Mouse (Mus musculus): ENCODE measurements at regions not wholly inside any gene's neighbourhood (a gene's known extent, or its start where the extent isn't known, plus 50 kb on each side); places are given as distances from the start of the nearest gene placed in this dataset.

DNA sequence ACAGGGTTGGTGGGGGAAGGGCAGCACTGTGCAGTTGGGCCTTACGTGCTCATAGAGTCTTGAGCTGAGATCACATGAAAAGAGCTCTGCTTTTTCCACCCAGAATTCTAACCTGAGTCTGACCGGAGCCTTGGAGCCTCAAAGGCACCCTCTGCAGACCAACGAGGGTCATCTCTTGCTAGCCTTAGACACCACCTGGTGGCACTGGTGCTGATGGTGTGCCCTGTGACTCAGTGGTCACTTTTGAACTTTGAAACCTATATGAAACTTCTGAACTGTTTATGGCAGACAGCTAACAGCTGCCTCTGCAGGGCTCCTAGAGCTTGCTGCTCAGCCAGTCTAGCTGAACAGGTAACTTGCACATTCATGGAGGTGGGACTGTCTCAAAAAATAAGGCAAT lies 118.5 kb downstream of the Zfp706 start:
- DNase-seq (ENCODE audit: low read depth, low spot score), result no peak

DNA sequence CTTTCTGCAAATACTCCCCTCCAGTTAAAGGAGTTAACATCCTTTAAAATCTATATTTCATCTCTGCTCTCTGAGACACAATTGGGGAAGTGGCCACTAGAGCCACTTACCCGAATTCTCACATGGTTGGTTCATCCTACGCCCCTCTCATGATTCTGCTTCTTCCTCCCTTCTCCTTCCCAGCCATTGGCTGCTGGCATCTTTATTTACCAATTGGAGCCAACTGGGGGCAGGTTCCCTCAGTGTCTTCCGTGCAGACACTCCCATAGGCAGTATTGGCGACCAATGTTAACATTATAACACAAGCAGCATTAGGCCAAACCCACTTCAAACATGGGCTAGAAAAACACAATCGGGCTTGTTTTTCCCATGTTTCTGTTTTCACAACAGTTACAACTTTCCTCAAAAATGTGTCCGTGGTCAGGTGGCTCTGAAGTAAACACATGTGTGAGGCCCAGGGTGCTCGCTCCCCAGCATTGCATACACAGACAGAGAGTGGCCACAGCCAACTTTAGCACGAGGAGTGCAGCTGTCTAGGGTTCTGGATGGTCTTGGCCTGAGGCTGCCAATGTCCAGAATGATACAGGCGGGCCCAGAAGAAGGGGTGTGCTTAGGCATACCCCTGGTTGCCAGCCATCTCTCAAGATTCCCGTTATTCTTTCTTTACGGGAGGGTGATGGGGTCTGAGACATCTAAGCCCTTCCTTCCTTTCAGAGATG lies 119.1 kb downstream of the Zfp706 start:
- peak; percentile 60 for DNase-seq (ENCODE audit: low read depth, low spot score)

DNA sequence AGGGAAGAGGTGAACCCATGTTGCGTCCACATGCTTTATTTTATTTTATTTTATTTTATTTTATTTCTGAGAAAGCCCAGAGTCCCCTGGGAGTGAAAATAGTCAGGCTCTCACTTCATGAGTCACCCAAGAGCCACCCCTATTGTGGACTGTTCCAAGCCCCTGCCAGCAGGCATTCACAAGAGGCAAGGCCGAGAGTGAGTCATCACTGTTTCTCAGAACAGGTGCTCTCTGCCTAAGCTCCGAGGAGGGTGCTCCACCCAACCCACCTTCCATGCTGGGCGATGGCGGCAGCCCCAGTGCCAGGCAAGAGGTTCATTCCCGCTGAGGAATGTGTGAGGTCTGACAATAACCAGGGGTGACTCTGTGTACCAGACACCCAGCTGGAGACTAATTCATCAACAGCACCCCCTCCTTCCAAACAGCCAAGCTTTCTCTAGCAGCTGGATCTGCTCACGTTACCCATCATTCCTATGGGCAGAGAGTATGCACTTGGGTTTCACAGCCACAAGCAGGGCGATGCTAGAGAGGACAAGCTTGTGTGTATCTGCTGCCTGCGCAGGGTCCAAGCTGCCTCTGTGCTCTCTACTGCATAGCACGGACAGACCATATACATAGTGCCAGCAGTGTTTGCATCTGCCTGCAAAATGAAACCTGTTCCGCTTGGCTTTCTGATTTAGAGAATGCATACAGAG lies 122.8 kb downstream of the Zfp706 start:
- DNase-seq (ENCODE audit: low read depth, low spot score), result peak; percentile 39

DNA sequence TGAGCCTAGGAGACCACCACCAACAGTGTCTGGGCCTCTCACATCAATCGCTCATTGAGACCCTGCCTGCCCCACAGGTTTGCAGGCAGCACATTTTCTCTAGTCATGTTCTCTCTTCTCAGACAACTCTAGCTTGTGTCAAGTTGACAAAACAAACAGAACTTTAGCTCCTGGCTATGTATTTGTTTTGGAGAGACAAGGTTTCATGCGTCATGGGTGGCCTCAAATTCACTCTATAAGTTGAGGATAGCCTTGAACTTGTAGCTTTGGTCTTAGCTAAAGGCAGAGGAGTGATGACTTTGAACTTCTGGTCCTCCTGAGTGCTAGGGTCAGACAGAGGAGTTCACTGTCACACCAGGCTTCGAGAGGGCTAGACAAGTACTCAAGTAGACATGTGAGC lies 123.5 kb downstream of the Zfp706 start:
- no peak for DNase-seq (ENCODE audit: low read depth, low spot score)

DNA sequence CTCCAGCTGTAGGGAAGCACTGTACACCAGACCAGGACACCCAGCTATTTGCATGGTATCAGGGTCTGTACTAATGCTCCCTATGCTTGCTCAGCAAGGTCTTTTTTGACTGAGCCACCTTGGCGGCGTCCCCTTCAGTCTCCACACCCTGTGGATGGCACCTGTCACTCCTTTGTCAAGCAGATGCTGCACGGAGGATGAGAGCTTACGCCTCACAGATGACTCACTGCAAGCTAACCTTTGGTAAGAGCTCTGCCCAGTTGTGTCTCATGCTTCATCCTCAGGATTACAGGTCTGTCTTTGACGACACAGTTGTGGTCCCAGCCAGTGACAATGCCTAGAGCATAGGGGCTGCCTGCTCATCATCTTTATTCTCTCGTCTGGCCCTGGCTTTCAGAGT lies 124.4 kb downstream of the Zfp706 start:
- no peak for DNase-seq (ENCODE audit: low read depth, low spot score)

DNA sequence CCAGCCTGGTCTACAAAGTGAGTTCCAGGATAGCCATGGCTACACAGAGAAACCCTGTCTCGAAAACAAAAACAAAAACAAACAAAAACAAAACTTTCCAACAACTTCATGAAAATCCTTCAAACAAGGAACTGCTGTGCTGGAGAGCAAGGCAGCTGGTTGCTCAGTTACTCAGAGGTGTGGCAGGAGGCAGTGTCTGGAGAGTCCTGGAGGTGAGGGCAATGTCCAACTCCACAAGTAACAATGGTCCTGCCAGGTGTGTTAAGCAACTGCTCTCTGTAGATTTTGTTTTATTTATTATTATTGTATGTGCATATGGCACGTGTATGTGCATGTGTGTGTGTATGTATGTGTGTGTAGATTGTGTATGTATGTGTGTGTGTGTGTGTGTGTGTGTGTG lies 126.0 kb downstream of the Zfp706 start:
- DNase-seq (ENCODE audit: low read depth, low spot score), result no peak

DNA sequence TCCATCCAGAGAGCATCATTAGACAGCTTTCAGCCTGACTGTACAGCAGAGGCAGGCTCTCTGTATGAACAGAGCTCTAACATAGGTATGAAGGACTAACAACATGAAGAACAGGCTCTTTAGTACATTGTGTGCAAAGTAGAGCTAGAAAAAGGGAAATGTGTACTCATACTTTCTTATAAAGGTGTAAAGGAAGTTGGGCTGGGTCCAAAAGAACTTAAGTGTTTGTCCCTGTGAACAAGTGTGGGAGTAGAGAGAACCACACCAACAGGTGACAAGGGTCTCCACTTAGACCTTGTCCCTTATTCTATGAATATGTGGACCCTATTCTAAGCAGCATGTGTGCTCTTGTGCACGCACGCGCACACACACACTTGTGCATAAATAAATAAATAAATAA lies 127.0 kb downstream of the Zfp706 start:
- DNase-seq (ENCODE audit: low read depth, low spot score), result no peak

DNA sequence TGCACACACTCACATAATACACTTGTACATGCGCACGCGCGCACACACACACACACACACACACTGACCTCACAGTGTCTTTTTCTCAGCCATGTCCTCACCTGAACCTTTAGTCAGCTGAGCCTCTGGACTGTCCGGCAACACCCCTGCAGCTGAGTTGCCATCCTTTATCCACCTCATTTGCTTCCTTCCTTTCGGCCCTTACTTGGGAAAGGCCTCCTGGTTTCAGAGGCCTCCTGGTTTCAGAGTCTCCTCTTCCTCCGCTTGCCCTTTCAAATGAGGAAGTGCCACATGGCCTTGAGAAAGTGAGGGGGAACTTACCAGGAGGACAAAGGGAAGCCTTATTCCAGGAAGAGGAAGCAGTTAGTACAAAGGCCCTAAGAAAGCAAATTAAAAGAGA lies 128.0 kb downstream of the Zfp706 start:
- DNase-seq (ENCODE audit: low read depth, low spot score), result no peak

DNA sequence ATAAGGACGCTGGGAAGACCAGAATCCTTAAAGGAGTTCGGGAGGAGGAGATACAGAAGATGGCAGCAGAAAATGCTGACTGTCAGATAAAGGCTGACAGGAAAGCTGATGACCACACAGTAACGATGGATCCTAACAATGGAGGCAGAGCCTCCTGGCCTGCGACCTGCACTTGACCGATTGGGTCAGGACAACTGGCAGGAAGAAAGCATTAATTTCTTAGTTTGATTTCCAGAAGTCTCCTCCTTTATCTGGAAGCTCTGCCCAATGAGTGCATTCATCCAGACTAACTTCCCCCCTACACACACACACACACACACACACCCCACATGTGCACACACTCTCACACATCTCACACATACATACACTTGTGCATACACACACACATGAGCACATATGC lies 128.6 kb downstream of the Zfp706 start:
- DNase-seq (ENCODE audit: low read depth, low spot score), result no peak

DNA sequence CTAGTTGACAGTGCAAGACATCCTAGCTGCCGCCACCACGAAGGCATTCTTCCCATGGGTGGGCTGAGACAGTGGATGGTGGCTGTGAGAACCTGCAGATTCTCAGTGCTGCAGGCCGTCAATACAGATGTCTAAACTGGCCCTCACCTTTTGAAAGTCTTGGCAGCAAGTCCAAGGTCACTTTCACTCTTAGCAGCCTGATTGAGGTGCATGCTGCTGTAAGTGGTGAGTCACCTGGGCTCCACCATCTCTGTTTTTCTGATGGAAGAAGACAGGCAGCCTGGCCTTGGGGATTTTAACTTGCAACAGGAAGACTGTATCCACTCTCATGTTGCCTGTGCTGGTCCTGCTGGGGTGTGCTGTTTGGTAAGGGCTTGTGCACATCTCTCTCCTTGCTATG lies 129.3 kb downstream of the Zfp706 start:
- DNase-seq (ENCODE audit: low read depth, low spot score), result peak; percentile 66

DNA sequence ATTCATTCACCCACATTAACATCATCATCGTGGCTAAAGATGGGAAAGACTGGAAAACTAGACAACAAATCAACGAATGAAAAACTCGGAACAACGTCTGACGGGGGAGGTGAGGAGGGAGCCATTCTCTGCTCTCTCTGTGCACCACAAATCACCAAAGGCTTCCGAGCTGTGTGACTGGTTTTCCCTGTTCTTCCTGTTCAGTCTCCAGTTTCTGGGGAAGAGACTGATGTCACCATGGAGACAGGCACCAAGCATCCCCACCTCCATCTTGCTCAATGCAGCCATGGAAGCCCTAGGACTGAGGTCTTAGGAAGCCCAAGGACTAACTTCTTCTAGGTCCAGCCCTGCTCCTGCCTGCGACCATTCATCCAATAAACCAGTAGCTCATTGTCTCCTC lies 130.1 kb downstream of the Zfp706 start:
- DNase-seq (ENCODE audit: low read depth, low spot score), result peak; percentile 63

DNA sequence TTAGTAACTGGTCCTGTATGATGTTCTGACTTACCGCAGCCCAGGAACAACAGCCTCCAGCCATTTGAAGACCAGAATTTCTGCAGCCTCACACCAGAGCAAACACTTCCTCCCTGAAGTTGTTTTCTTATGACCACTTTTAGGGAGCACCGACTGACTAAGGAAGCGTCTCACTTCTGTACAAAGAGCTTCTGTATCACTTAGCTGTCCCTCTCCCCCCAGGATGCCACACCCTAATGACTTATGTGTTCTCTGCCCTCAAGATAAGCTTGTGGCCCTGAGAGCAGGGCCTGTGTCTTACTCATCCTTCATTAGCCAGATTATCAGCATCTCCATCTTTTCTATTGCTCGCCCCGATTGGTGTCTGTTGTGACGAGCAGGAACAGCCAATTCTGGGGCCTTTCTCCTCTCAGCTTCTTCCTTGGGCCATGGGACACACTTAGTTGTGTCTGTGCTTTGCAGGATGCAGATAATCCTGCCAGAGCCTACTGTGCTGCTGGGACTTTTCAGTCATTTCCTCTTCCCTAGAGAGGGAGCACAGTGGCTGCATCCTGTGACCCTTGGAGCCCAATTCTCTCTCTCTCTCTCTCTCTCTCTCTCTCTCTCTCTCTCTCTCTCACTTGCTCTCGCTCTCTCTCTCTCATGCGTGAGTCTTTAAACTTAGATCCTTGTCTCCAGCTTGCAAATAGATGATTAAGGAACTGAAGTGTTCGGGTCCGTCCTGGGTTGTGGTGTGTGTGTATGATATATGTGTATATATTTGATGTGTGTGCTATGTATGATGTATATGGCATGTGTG lies 131.4 kb downstream of the Zfp706 start:
- no peak for DNase-seq (ENCODE audit: low read depth, low spot score)

DNA sequence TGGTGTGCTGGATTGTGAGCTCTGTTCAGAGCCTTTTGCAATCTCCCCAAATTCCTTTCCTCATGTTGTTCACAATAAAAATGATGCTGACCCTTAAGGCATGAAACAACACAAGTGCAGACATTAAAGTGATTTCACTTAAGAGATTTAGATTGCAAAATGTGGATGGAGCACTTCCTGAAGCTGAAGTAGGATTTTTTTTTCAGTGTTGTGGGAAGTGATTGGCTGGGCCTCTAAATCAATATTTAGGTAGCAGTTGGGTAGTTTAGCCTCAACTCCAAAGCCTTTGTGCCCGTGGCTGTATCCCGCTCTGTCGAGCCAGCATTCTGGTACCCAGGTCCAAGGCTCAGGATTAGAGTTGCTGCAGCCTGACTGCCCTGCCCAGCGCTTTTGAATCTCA lies 133.0 kb downstream of the Zfp706 start:
- DNase-seq (ENCODE audit: low read depth, low spot score), result no peak

DNA sequence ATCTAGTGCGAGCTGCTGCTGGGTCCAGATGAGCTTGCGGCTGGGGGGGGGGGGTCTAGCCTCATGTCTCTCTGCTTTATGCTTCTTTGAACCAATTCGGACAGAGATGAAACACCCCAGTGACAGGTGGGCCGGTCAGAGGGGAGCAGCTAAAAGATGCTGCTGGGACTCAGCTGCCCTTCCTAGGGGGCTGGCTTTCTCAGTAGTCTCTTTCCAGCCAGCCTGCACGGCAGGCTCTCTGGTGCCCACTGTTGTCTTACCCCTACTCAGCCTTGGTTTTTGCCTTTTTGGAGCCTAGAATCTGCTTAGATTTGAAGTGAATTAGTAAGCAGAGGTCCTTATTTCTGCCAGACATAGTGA lies 133.7 kb downstream of the Zfp706 start:
- no peak for DNase-seq (ENCODE audit: low read depth, low spot score)

DNA sequence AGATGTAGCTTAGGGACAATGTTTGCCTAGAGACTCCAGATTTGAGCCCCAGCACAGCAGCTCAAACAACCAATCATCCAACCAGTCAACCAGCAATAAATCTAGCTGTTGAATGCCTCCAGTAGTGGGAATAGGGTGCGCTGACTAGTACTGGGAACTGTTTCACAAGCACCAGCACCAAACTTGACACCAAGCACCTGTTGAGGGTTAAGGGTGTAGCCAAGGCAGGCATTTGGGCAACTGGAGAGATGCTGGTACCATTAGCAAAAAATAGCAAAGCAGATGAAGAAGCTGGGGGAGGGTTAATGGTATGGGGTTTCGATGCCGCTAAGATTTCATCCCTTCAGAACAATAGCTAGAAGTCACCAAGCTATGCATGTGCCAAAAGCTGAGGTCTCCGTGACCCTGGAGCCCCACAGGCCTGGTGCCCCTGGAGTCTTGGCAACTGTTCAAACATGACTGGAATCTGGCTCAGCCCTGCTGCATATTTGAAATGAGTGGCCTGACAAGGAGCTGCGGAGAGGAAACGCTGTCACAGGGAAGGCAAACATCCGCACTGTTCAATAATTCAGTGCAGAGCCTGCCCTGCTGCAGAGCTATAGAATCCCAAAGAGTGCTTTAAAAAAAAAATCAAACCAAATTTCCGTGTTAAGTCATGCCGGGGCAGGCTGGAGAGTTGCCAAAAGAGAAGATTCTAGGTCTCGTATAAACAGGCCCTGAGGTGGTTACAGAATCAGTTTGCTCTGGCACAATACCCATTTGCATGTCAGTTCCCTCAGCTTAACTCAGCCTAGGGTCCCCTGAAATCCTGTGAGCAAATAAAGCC lies 134.3 kb downstream of the Zfp706 start:
- DNase-seq (ENCODE audit: low read depth, low spot score), result no peak

DNA sequence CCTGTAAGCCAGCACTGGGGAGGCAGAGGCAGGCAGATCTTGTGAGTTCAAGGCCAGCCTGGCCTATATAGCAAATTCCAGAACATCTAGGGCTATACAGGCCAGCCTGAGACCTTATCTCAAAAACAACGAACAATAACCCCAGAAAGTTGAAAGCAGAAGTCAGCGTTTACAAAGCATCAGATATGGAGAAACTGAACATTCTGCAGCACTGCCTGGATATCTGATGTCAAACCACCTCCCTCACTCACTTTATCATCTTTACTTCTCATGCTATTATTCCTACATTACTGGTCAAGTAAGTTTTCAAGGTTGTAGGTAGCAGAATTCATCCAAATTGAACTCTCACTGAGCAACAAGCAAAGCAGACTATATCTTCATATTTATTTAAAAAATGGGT lies 135.0 kb downstream of the Zfp706 start:
- DNase-seq (ENCODE audit: low read depth, low spot score), result no peak

DNA sequence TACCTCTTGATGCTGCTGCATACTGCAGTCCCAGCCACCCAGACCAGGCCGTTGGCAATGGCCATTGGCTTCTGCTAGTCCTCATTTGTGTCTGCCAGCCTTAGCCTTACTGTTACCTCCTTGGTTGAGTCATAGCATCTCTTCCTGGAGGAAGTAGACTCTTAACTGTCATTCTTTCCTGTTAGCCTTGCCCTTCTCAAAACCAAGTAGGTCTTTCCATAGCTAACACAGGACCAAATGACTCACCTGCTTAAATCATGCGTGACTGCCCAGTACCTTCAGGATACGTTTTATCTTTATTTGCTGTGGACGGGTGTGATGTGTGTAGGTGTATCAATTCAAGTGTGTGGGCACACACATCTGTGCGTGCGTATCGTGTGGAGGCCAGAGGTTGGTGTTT lies 136.9 kb downstream of the Zfp706 start:
- no peak for DNase-seq (ENCODE audit: low read depth, low spot score)

DNA sequence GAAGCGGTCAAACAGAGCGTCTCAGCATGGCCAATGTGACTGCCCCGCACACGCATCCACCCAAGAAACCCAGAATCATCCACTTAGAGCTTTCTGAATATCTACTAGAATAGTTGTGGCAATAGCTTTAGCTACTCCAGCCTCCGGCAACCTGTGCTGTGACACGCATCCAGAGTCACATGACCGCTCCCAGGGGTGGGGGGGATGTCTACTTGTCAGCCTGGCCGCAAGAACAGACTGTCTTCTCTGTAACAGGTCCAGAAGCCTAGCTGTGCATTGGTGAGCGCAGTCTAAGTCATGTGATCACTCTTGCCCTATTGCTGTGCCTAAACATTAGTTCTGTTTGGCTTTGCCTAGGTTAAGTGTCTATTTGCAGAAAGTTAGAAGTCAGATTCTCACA lies 137.5 kb downstream of the Zfp706 start:
- DNase-seq (ENCODE audit: low read depth, low spot score), result no peak

DNA sequence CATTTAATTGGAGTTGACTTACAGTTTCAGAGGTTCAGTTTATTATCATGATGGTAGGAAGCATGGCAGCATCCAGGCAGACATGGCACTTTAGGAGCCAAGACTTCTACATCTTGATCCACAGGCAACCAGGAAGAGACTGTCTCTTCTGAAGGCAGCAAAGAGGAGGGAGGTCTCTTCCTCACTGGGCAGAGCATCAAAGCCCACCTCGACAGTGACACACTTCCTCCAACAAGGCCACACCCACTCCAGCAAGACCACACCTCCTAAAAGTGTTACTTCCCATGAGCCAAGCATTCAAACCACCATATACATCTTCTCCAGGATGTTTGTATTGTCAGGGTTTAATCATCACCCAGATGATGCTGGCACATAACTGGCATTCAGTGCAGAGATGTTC lies 141.5 kb downstream of the Zfp706 start:
- DNase-seq (ENCODE audit: low read depth, low spot score), result no peak

DNA sequence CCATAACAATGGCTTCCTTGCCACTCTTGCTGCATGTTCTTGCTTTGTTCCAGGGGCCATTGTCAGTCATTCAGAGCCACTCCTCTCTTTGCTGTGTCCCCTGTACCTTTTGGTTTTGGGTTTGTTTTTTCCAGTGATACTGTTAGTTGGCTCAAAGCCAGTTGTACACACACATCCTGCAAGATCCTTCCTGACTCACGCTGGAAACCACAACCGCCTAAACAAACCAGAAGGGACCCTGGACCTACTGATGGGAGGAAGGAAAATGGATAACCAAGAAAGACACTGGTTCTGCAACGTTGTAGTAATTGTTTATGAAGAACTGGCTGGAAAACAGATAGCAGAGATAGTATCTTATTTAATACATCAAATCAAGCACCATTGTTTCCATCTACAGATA lies 142.2 kb downstream of the Zfp706 start:
- no peak for DNase-seq (ENCODE audit: low read depth, low spot score)

DNA sequence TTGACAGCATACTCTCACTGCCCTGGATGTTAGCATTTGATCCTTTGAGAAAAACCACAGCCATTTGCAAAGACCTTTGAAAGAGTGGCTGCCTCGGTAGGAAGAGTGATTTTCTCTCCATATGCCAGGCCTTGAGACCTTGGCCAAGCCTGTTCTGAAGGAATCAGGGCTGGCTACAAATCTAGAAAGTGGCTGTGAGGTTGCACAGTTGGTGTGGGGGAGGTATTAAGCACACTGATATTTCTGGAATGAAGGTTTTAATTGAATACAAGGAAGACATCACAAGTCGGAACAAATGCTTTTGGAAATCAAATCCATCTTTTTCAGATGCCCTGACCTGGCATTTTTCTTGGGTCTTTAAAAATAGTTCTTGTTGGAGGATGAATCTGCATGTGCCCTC lies 143.5 kb downstream of the Zfp706 start:
- DNase-seq (ENCODE audit: low read depth, low spot score), result no peak

DNA sequence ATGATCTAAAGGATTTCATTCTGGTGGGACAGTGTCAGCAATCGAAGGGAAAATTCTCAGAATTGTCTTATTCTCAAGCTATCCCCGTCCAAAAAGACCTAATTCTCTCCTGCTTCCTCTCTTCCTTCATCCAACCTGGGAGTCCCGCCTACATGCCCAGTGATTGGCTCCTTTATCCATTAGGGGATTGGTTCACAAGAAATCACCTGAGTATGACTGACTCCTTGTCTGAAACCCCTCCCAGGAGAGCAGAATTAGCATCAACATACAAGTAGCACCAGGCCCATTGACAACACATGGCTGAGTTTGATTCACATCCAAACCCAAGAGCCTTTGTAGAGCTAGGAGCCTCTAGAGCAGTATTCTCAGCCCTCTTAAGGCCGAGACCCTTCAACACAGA lies 148.9 kb downstream of the Zfp706 start:
- peak; percentile 87 for DNase-seq (ENCODE audit: low read depth, low spot score)

Measured in R1 (cell line).